Mouse (Mus musculus): ENCODE measurements around the gene Gli3. TPM values are rescaled to one million over a fixed set of nuclear protein-coding genes. Genes with fewer than 3 reads are reported as not detected.

Gene Gli3
- total and polyA plus RNA-seq, 2 experiments, result 0.15 to 0.37 TPM

GRCm38 (mm10) chr13:15524208-15524607 lies 61.2 kb downstream of the Gli3 start:
- H3K27ac ChIP-seq (replicated peaks; ENCODE audit: insufficient read depth, low read depth, low read length), result no peak overlapping the region
- no peaks in the 10 kb centered on the region for H3K27me3 ChIP-seq (ENCODE audit: control insufficient read depth, insufficient read depth, low read length)
- no peaks in the 10 kb centered on the region for H3K79me2 ChIP-seq (ENCODE audit: control insufficient read depth, insufficient read depth, low read length)
- no peak overlapping the region for H3K9ac ChIP-seq (ENCODE audit: low read depth, low read length)
- TF ChIP-seq CTCF (IDR thresholded peaks at IDR 0.05; ENCODE audit: low read depth, low read length) (no peak), POLR2A (IDR thresholded peaks at IDR 0.05; ENCODE audit: extremely low read depth, insufficient read depth, low read length) (no peak)
- WGBS, result 73% methylated on average over 8 of the region's 8 CpGs
- H3K4me3 ChIP-seq (ENCODE audit: insufficient read depth, low read depth, low read length), result no peak overlapping the region
- no peaks in the 10 kb centered on the region for H3K36me3 ChIP-seq (ENCODE audit: control insufficient read depth, insufficient read depth, low read length)
- DNase-seq (ENCODE audit: extremely low read depth, low read depth, low spot score), result no peak
- no peaks in the 10 kb centered on the region for H3K4me1 ChIP-seq (ENCODE audit: control insufficient read depth, insufficient read depth, low read length)

- no peak for DNase-seq (ENCODE audit: extremely low read depth, low read depth, low spot score)
- no peak overlapping the region for H3K4me3 ChIP-seq (ENCODE audit: insufficient read depth, low read depth, low read length)
- no peak for TF ChIP-seq CTCF (IDR thresholded peaks at IDR 0.05; ENCODE audit: low read depth, low read length)
- TF ChIP-seq POLR2A (IDR thresholded peaks at IDR 0.05; ENCODE audit: extremely low read depth, insufficient read depth, low read length), result no peak
- H3K27me3 ChIP-seq (ENCODE audit: control insufficient read depth, insufficient read depth, low read length), result no peaks in the 10 kb centered on the region
- H3K9ac ChIP-seq (ENCODE audit: low read depth, low read length), result no peak overlapping the region
- no peaks in the 10 kb centered on the region for H3K79me2 ChIP-seq (ENCODE audit: control insufficient read depth, insufficient read depth, low read length)
- no peaks in the 10 kb centered on the region for H3K4me1 ChIP-seq (ENCODE audit: control insufficient read depth, insufficient read depth, low read length)
- H3K36me3 ChIP-seq (ENCODE audit: control insufficient read depth, insufficient read depth, low read length), result no peaks in the 10 kb centered on the region
- H3K27ac ChIP-seq (replicated peaks; ENCODE audit: insufficient read depth, low read depth, low read length), result no peak overlapping the region
- WGBS, result 91% methylated on average over 4 of the region's 4 CpGs
Measured at GRCm38 (mm10) chr13:15526691-15527090, 63.7 kb downstream of the Gli3 start.

GRCm38 (mm10) chr13:15531568-15531967 lies 68.5 kb downstream of the Gli3 start:
- Histone ChIP-seq H3K36me3 (ENCODE audit: control insufficient read depth, insufficient read depth, low read length) (no peaks in the 10 kb centered on the region), H3K27ac (replicated peaks; ENCODE audit: insufficient read depth, low read depth, low read length) (no peak overlapping the region), H3K9ac (ENCODE audit: low read depth, low read length) (no peak overlapping the region), H3K4me3 (ENCODE audit: insufficient read depth, low read depth, low read length) (no peak overlapping the region), H3K79me2 (ENCODE audit: control insufficient read depth, insufficient read depth, low read length) (no peaks in the 10 kb centered on the region), H3K27me3 (ENCODE audit: control insufficient read depth, insufficient read depth, low read length) (no peaks in the 10 kb centered on the region), H3K4me1 (ENCODE audit: control insufficient read depth, insufficient read depth, low read length) (no peaks in the 10 kb centered on the region)
- TF ChIP-seq CTCF (IDR thresholded peaks at IDR 0.05; ENCODE audit: low read depth, low read length), result no peak
- TF ChIP-seq POLR2A (IDR thresholded peaks at IDR 0.05; ENCODE audit: extremely low read depth, insufficient read depth, low read length), result no peak
- no peak for DNase-seq (ENCODE audit: extremely low read depth, low read depth, low spot score)
- WGBS, result 70% methylated on average over 3 of the region's 3 CpGs

GRCm38 (mm10) chr13:15537206-15537605 lies 74.2 kb downstream of the Gli3 start:
- Histone ChIP-seq H3K4me3 (ENCODE audit: insufficient read depth, low read depth, low read length) (no peak overlapping the region), H3K79me2 (ENCODE audit: control insufficient read depth, insufficient read depth, low read length) (no peaks in the 10 kb centered on the region), H3K27ac (replicated peaks; ENCODE audit: insufficient read depth, low read depth, low read length) (no peak overlapping the region), H3K27me3 (ENCODE audit: control insufficient read depth, insufficient read depth, low read length) (no peaks in the 10 kb centered on the region), H3K9ac (ENCODE audit: low read depth, low read length) (no peak overlapping the region), H3K4me1 (ENCODE audit: control insufficient read depth, insufficient read depth, low read length) (no peaks in the 10 kb centered on the region), H3K36me3 (ENCODE audit: control insufficient read depth, insufficient read depth, low read length) (no peaks in the 10 kb centered on the region)
- 35% methylated on average over 5 of the region's 5 CpGs for WGBS
- no peak for DNase-seq (ENCODE audit: extremely low read depth, low read depth, low spot score)
- TF ChIP-seq CTCF (IDR thresholded peaks at IDR 0.05; ENCODE audit: low read depth, low read length) (no peak), POLR2A (IDR thresholded peaks at IDR 0.05; ENCODE audit: extremely low read depth, insufficient read depth, low read length) (no peak)

- Histone ChIP-seq H3K27ac (replicated peaks; ENCODE audit: insufficient read depth, low read depth, low read length) (no peak overlapping the region), H3K36me3 (ENCODE audit: control insufficient read depth, insufficient read depth, low read length) (no peaks in the 10 kb centered on the region), H3K4me1 (ENCODE audit: control insufficient read depth, insufficient read depth, low read length) (no peaks in the 10 kb centered on the region), H3K4me3 (ENCODE audit: insufficient read depth, low read depth, low read length) (no peak overlapping the region), H3K27me3 (ENCODE audit: control insufficient read depth, insufficient read depth, low read length) (no peaks in the 10 kb centered on the region), H3K9ac (ENCODE audit: low read depth, low read length) (no peak overlapping the region), H3K79me2 (ENCODE audit: control insufficient read depth, insufficient read depth, low read length) (no peaks in the 10 kb centered on the region)
- TF ChIP-seq POLR2A (IDR thresholded peaks at IDR 0.05; ENCODE audit: extremely low read depth, insufficient read depth, low read length) (no peak), CTCF (IDR thresholded peaks at IDR 0.05; ENCODE audit: low read depth, low read length) (no peak)
- WGBS, result 54% methylated on average over 3 of the region's 3 CpGs
- no peak for DNase-seq (ENCODE audit: extremely low read depth, low read depth, low spot score)
Measured at GRCm38 (mm10) chr13:15537611-15538010, 74.6 kb downstream of the Gli3 start.

- Histone ChIP-seq H3K36me3 (ENCODE audit: control insufficient read depth, insufficient read depth, low read length) (no peaks in the 10 kb centered on the region), H3K4me1 (ENCODE audit: control insufficient read depth, insufficient read depth, low read length) (no peaks in the 10 kb centered on the region), H3K9ac (ENCODE audit: low read depth, low read length) (no peak overlapping the region), H3K27me3 (ENCODE audit: control insufficient read depth, insufficient read depth, low read length) (no peaks in the 10 kb centered on the region), H3K4me3 (ENCODE audit: insufficient read depth, low read depth, low read length) (no peak overlapping the region), H3K27ac (replicated peaks; ENCODE audit: insufficient read depth, low read depth, low read length) (no peak overlapping the region), H3K79me2 (ENCODE audit: control insufficient read depth, insufficient read depth, low read length) (no peaks in the 10 kb centered on the region)
- WGBS, result 64% methylated on average over 2 of the region's 2 CpGs
- no peak for TF ChIP-seq CTCF (IDR thresholded peaks at IDR 0.05; ENCODE audit: low read depth, low read length)
- TF ChIP-seq POLR2A (IDR thresholded peaks at IDR 0.05; ENCODE audit: extremely low read depth, insufficient read depth, low read length), result no peak
- DNase-seq (ENCODE audit: extremely low read depth, low read depth, low spot score), result no peak
Measured at GRCm38 (mm10) chr13:15538389-15538788, 75.4 kb downstream of the Gli3 start.
